Mouse (Mus musculus) embryonic facial prominence, embryonic 11.5 days (tissue): ENCODE measurements around the gene Heg1. TPM values are rescaled to one million over a fixed set of nuclear protein-coding genes. Genes with fewer than 3 reads are reported as not detected.

Experiments used
- ATAC-seq: fragments of 200-750 bp; cut with Nextera tagmentation; replicated peaks from 2 replicates; pipeline ENCODE4 v1.8.0; 2017; ENCODE audit warnings: low read depth; ENCODE audit not compliant: insufficient number of reproducible peaks, low FRiP score, low TSS enrichment
- DNase-seq: peaks from one replicate; pipeline ENCODE4 v3.0.0-alpha.2; 2015; ENCODE audit warnings: low spot score
- H3K27ac ChIP-seq: fragments of 300-500 bp; sonication (generic); replicated peaks from 2 replicates; pipeline ENCODE4 v1.5.1; 2014; ENCODE audit warnings: mild to moderate bottlenecking, low read depth, low read length, control low read depth
- H3K27me3 ChIP-seq: fragments of 300-500 bp; sonication (generic); 2 replicates; pipeline ENCODE4 v1.6.1; 2014; ENCODE audit warnings: mild to moderate bottlenecking, low read length, moderate library complexity, mixed read lengths; ENCODE audit not compliant: control insufficient read depth, insufficient read depth
- H3K36me3 ChIP-seq: fragments of 300-500 bp; sonication (generic); replicated peaks from 2 replicates; pipeline ENCODE4 v1.6.1; 2014; ENCODE audit warnings: low read depth, mild to moderate bottlenecking, low read length, moderate library complexity, mixed read lengths; ENCODE audit not compliant: control insufficient read depth, insufficient read depth
- H3K4me1 ChIP-seq: fragments of 300-500 bp; sonication (generic); 2 replicates; pipeline ENCODE4 v1.6.1; 2014; ENCODE audit warnings: low read length, mixed read lengths; ENCODE audit not compliant: control insufficient read depth, insufficient read depth
- H3K4me2 ChIP-seq: fragments of 300-500 bp; sonication (generic); 2 replicates; pipeline ENCODE4 v1.6.1; 2014; ENCODE audit warnings: low read depth, mild to moderate bottlenecking, control low read depth, low read length, moderate library complexity
- H3K4me3 ChIP-seq: fragments of 300-500 bp; sonication (generic); 2 replicates; pipeline ENCODE4 v1.5.1; 2014; ENCODE audit warnings: low read depth, low read length, control low read depth
- H3K9ac ChIP-seq: fragments of 300-500 bp; sonication (generic); replicated peaks from 2 replicates; pipeline ENCODE4 v1.6.1; 2014; ENCODE audit warnings: mild to moderate bottlenecking, control low read depth, low read length
- H3K9me3 ChIP-seq: fragments of 300-500 bp; sonication (generic); replicated peaks from 2 replicates; pipeline ENCODE4 v1.6.1; 2016; ENCODE audit warnings: mild to moderate bottlenecking, low read length, inconsistent platforms, mixed read lengths; ENCODE audit not compliant: control insufficient read depth
- WGBS: fragments of 180-500 bp; shearing (Covaris S2); extraction: QIAGEN DNeasy Blood & Tissue Kit; methylation state at CpG from one replicate; pipeline ENCODE4 v1.1.7; 2014; 5-methylcytosine and 5-hydroxymethylcytosine counted together
- polyA plus RNA-seq: library from polyadenylated mRNA; unstranded; fragments of >200 nt; fragmentation: Nextera tagmentation; extraction: Ambion mirVana; gene quantifications from 2 replicates; pipeline ENCODE4 v1.2.1, GENCODE M21; 2014

Gene Heg1
- polyA plus RNA-seq, 1 experiment from 2014 or later, result 12.4 TPM

DNA sequence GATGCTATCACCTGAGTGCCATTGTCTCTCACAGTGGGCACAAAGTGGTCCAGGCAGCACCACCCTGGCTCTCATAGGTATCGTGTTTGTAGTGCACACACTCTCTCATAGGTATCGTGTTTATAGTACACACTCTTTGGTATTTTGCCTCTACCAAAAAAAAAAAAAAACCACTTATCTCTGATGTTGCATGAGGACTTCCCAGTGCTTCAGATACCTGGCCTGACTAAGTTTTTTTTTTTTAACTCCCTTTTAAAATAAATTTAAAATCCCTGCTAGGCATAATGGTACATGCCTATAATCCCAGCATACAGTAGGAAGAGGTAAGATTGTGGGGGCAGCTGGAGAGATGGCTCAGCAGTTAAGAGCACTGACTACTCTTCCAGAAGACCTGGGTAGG, 81.3 kb downstream of the Heg1 start:
- no peak overlapping the region for H3K4me3 ChIP-seq
- 90% methylated on average over 2 of the region's 2 CpGs for WGBS
- H3K36me3 ChIP-seq, result no peaks in the 10 kb centered on the region
- ATAC-seq (no peak), DNase-seq (no peak)
- no peak overlapping the region for H3K4me2 ChIP-seq
- H3K27ac ChIP-seq, result no peak overlapping the region
- no peaks in the 10 kb centered on the region for H3K9me3 ChIP-seq
- H3K9ac ChIP-seq, result no peak overlapping the region
- no peaks in the 10 kb centered on the region for H3K4me1 ChIP-seq
- no peaks in the 10 kb centered on the region for H3K27me3 ChIP-seq

GRCm38 (mm10) chr16:33766309-33766708, 82.1 kb downstream of the Heg1 start:
- Histone ChIP-seq H3K4me2 (no peak overlapping the region), H3K36me3 (no peaks in the 10 kb centered on the region), H3K9ac (no peak overlapping the region), H3K9me3 (no peaks in the 10 kb centered on the region), H3K4me3 (no peak overlapping the region), H3K27me3 (no peaks in the 10 kb centered on the region), H3K27ac (no peak overlapping the region), H3K4me1 (no peaks in the 10 kb centered on the region)
- ATAC-seq (no peak), DNase-seq (no peak)
- 84% methylated on average over 12 of the region's 12 CpGs for WGBS

DNA sequence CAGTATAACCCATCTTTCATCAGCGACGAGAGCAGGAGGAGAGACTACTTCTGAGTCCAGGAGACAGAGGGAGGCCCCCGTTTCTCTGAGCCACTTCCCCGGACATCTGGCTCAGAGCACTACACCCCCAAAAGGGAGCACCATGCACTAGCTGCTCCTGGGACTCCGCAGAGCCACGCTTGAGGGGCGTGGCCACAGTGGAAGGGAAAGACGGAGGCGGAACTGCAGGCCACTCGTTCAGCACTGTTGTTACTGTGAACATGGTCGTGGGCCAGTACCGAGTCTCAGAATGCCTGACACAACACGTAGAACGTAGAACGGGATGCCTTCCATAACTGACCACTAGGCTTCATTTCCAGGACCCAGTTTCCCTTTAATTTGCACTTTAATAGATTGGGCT, 82.6 kb downstream of the Heg1 start:
- Histone ChIP-seq H3K27ac (no peak overlapping the region), H3K4me2 (no peak overlapping the region), H3K4me3 (no peak overlapping the region), H3K4me1 (no peaks in the 10 kb centered on the region), H3K36me3 (no peaks in the 10 kb centered on the region), H3K27me3 (no peaks in the 10 kb centered on the region), H3K9me3 (no peaks in the 10 kb centered on the region), H3K9ac (no peak overlapping the region)
- DNase-seq, result no peak
- 70% methylated on average over 15 of the region's 15 CpGs for WGBS
- ATAC-seq, result no peak

DNA sequence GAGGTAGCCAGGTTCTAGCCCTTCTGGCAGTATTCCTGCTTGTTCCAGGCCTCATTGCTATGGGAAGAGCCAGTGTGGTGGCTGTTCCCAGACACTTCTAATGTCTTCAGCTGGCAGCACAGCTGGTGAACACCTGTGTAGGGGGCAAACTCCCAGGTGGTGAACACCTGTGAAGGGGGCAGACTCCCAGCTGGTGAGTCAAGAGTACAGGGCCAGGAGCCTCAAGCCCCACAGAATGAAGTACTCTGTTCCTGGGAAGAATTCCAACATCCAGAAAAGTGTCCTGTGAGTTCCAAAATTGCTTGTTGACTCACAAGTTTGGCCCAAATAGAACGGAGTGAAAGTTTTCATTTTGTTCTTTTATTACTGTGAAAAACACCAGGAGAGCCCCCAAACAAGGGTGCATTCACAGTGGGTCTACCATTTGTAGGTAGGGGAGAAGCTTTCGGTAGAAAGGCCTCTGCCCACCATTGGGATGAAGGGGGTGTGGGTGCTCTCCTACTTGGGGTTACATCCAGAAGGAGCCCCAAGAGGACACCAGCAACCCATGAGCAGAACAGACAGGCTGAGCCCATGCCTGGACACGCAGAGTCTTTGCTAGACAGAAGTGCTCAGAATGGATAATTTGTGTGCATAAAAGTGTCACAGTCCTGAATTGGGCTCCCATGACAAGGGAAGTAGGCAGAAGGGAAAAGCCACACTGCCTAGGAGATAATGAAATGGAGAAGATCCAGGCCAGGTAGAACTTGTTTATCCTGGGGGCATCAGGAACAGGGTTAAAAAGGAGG, 84.5 kb downstream of the Heg1 start:
- Histone ChIP-seq H3K4me2 (no peak overlapping the region), H3K4me3 (no peak overlapping the region), H3K9ac (no peak overlapping the region), H3K36me3 (no peaks in the 10 kb centered on the region), H3K27ac (no peak overlapping the region), H3K4me1 (no peaks in the 10 kb centered on the region), H3K27me3 (no peaks in the 10 kb centered on the region), H3K9me3 (no peaks in the 10 kb centered on the region)
- 90% methylated on average over 3 of the region's 3 CpGs for WGBS
- ATAC-seq (no peak), DNase-seq (no peak)

DNA sequence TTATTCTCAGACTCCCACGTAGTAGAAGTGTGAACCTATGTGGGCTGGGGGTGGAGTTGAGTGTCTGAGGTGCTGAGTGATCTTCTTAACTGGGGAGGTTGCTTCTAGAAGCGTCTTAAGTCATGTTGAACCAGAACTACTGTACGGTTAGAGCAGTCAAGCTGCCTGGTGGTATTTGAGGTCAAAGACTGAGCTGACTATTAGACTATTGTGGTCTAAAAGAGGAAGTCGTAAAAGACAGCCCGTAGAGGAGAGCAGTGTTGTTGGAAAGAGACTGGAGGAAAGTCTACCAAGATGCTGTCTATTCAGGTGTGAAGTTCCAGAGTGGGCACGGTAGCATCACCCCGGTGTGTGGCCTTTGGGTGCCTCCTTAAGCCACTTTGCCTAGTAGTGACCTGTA, 85.7 kb downstream of the Heg1 start:
- H3K36me3 ChIP-seq, result no peaks in the 10 kb centered on the region
- 92% methylated on average over 7 of the region's 7 CpGs for WGBS
- H3K27me3 ChIP-seq, result no peaks in the 10 kb centered on the region
- H3K27ac ChIP-seq, result no peak overlapping the region
- ATAC-seq (no peak), DNase-seq (no peak)
- H3K4me1 ChIP-seq, result no peaks in the 10 kb centered on the region
- H3K9me3 ChIP-seq, result no peaks in the 10 kb centered on the region
- H3K4me3 ChIP-seq, result no peak overlapping the region
- no peak overlapping the region for H3K9ac ChIP-seq
- H3K4me2 ChIP-seq, result no peak overlapping the region

DNA sequence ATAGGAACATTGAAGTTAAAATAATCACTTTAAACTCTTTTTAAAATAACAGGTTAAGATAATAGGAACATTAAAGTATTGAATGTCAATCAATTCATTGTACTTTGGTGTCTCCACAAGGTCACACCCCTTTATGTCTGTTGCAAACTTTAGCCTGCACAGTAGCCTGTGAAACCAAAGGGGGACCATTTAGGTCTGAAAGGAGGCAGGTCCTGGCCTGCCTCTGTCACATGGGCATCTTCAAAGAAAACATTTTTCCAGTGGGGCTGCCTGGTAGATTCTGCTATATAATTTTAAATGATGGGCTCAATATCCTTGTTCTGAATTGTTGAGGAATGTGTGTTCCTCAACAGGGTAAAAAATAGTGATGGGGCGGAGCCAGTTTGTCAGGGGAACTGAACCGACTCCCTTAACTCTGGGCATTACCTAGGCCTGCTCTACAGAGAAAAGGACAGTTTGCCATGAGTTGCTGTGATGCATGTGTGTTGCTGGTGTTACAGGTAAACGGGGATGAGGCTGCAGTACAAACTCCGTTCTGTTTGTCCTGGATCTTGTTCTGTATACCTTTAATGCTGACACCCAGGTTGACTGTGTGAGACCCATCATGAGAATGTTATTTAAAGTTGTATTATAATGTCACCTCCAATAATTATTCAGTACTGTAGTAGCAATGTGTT, 86.7 kb downstream of the Heg1 start:
- H3K4me1 ChIP-seq, result no peaks in the 10 kb centered on the region
- no peaks in the 10 kb centered on the region for H3K36me3 ChIP-seq
- H3K9me3 ChIP-seq, result no peaks in the 10 kb centered on the region
- no peak overlapping the region for H3K9ac ChIP-seq
- DNase-seq (no peak), ATAC-seq (no peak)
- H3K27me3 ChIP-seq, result no peaks in the 10 kb centered on the region
- no peak overlapping the region for H3K4me2 ChIP-seq
- WGBS, result 93% methylated on average over 4 of the region's 4 CpGs
- no peak overlapping the region for H3K27ac ChIP-seq
- no peak overlapping the region for H3K4me3 ChIP-seq

- H3K9me3 ChIP-seq, result no peaks in the 10 kb centered on the region
- H3K4me3 ChIP-seq, result no peak overlapping the region
- DNase-seq, result no peak
- H3K9ac ChIP-seq, result no peak overlapping the region
- no peaks in the 10 kb centered on the region for H3K36me3 ChIP-seq
- no peak overlapping the region for H3K4me2 ChIP-seq
- no peaks in the 10 kb centered on the region for H3K27me3 ChIP-seq
- ATAC-seq, result no peak
- H3K27ac ChIP-seq, result no peak overlapping the region
- WGBS, result 86% methylated on average over 5 of the region's 5 CpGs
- no peaks in the 10 kb centered on the region for H3K4me1 ChIP-seq
Observed at GRCm38 (mm10) chr16:33772809-33773208, 88.6 kb downstream of the Heg1 start.

DNA sequence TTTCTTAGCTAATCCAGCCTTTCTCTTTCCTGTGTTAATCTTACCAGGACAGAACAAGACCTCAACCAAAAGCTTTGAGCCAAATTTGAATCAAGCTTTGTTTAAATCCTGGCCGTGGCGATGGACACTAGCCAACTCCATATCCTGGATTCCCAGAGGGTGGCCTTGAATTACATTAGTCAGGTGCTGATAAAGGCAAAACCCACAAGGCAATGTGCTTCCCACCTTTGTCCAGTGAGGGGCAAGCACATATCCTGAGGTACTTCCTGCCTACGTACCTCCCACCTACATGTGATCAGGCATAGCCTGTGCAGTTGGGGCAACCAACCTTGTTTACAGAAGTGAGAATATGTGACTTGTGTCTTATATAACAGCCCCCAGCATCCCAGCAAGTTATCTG, 90.8 kb downstream of the Heg1 start:
- DNase-seq, result no peak
- WGBS, result 83% methylated on average over 3 of the region's 3 CpGs

More for the DNA sequence above, 90.8 kb downstream of the Heg1 start:
- Histone ChIP-seq H3K9me3 (no peaks in the 10 kb centered on the region), H3K4me1 (no peaks in the 10 kb centered on the region), H3K4me2 (no peak overlapping the region), H3K27me3 (no peaks in the 10 kb centered on the region), H3K36me3 (no peaks in the 10 kb centered on the region), H3K27ac (no peak overlapping the region), H3K4me3 (no peak overlapping the region), H3K9ac (no peak overlapping the region)
- ATAC-seq, result no peak
